Mouse (Mus musculus) heart, embryonic 12.5 days (tissue): Measurements from ENCODE around the gene Gm6793. TPM values are rescaled to one million over a fixed set of nuclear protein-coding genes. Genes with fewer than 3 reads are reported as not detected.

Experiments
- ATAC-seq: fragments of 200-750 bp; cut with Nextera tagmentation; 2 replicates; pipeline ENCODE4 v1.8.0; 2017; ENCODE audit warnings: moderate TSS enrichment, moderate library complexity; ENCODE audit not compliant: insufficient number of reproducible peaks, low FRiP score
- H3K27ac ChIP-seq: fragments of 300-500 bp; sonication (generic); 2 replicates; pipeline ENCODE4 v1.5.1; 2016; ENCODE audit warnings: mild to moderate bottlenecking, moderate library complexity; ENCODE audit not compliant: poor library complexity, severe bottlenecking
- H3K27me3 ChIP-seq: fragments of 300-500 bp; sonication (generic); replicated peaks from 2 replicates; pipeline ENCODE4 v1.6.1; 2016; ENCODE audit warnings: mild to moderate bottlenecking, moderate library complexity
- H3K36me3 ChIP-seq: fragments of 300-500 bp; sonication (generic); 2 replicates; pipeline ENCODE4 v1.6.1; 2016; ENCODE audit warnings: mild to moderate bottlenecking, moderate library complexity
- H3K4me1 ChIP-seq: fragments of 300-500 bp; sonication (generic); replicated peaks from 2 replicates; pipeline ENCODE4 v1.6.1; 2016; ENCODE audit warnings: mild to moderate bottlenecking
- H3K4me2 ChIP-seq: fragments of 300-500 bp; sonication (generic); 2 replicates; pipeline ENCODE4 v1.6.1; 2016; ENCODE audit warnings: mild to moderate bottlenecking, moderate library complexity
- H3K4me3 ChIP-seq: fragments of 300-500 bp; sonication (generic); 2 replicates; pipeline ENCODE4 v1.5.1; 2016; ENCODE audit warnings: mild to moderate bottlenecking
- H3K9ac ChIP-seq: fragments of 300-500 bp; sonication (generic); 2 replicates; pipeline ENCODE4 v1.6.1; 2016; ENCODE audit warnings: mild to moderate bottlenecking, moderate library complexity
- H3K9me3 ChIP-seq: fragments of 300-500 bp; sonication (generic); replicated peaks from 2 replicates; pipeline ENCODE4 v1.6.1; 2016; ENCODE audit warnings: mild to moderate bottlenecking, moderate library complexity
- WGBS: fragments of 180-500 bp; shearing (Covaris S2); methylation state at CpG from one replicate; pipeline ENCODE4 v1.1.7; 2016; 5-methylcytosine and 5-hydroxymethylcytosine counted together
- polyA plus RNA-seq: library from polyadenylated mRNA; unstranded; fragments of >200 nt; fragmentation: Nextera tagmentation; extraction: Ambion mirVana; gene quantifications from 2 replicates; pipeline ENCODE4 v1.2.1, GENCODE M21; 2016

The Gm6793 gene
- 0.11 and 0.68 TPM in 2 replicates for polyA plus RNA-seq

DNA sequence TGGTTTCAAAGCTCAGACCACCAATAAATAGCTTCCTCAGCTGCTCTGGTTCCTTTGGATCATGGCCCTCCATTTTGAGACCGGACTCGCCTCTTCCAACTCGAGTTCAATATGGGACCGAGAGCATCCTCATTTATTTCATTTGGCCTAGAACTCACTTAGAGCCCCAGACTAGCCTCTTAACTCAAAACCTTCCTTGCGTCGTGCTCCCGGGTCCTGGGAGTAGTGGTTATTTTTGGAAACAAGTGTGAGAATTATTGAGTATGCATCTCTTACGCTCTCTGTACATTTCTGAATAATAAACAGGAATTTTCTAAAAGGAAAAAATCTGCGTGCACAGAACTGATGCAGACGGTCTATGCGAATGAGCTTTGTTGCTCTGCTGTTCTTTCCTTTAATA, at the start of gene Gm6793:
Gene Gm6793 (minus strand): TSS at position 101 of the 400 bp plus-strand sequence.
- Histone ChIP-seq H3K27me3 (no peaks in the 10 kb centered on the region), H3K4me3 (no peak within 1 kb of the TSS), H3K27ac (no peak within 1 kb of the TSS), H3K4me1 (peaks cover 17% of the 10 kb centered on the region), H3K9me3 (no peaks in the 10 kb centered on the region), H3K9ac (no peak within 1 kb of the TSS), H3K4me2 (no peak within 1 kb of the TSS), H3K36me3 (peaks cover 33% of the 10 kb centered on the region)
- 85% methylated on average over 11 of the region's 11 CpGs for WGBS
- no peak for ATAC-seq

- no peak for ATAC-seq
- H3K4me2 ChIP-seq: no peak overlapping the region
- no peak overlapping the region for H3K9ac ChIP-seq
- H3K36me3 ChIP-seq: no peaks in the 10 kb centered on the region
- no peaks in the 10 kb centered on the region for H3K4me1 ChIP-seq
- no peak overlapping the region for H3K27ac ChIP-seq
- H3K9me3 ChIP-seq: peaks cover 5% of the 10 kb centered on the region; the same call in 1 of the 2 replicates
- 30% methylated on average over 4 of the region's 4 CpGs for WGBS
- H3K27me3 ChIP-seq: no peaks in the 10 kb centered on the region
- H3K4me3 ChIP-seq: no peak overlapping the region
These were observed 46.5 kb upstream of the Gm6793 start for GRCm38 (mm10) chr8:112061372-112061771.

DNA sequence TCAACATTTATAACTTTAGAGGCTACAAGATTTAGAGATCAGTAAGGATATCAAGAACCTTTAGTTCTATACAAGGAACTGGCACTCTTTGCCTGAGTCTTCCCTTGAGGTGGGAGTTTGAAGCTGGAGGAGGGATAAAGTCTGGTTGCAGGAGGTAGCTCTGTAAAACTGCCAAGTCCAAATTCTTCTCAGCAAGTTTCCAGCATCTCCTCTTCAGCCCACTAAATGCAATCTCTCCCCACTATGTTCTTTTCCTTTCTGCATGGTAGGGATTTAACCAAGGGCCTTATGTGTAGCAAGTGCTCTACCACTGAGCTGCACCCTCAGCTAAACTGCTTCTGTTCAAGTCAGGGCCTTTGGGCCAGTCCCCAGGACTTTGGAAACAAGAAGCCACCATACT, 39.6 kb upstream of the Gm6793 start:
- H3K27ac ChIP-seq: no peak overlapping the region
- no peaks in the 10 kb centered on the region for H3K27me3 ChIP-seq
- H3K9me3 ChIP-seq: peaks cover 3% of the 10 kb centered on the region; the same call in 1 of the 2 replicates
- no peak for ATAC-seq
- no peak overlapping the region for H3K4me3 ChIP-seq
- no peak overlapping the region for H3K9ac ChIP-seq
- no peaks in the 10 kb centered on the region for H3K4me1 ChIP-seq
- H3K36me3 ChIP-seq: no peaks in the 10 kb centered on the region
- H3K4me2 ChIP-seq: no peak overlapping the region

DNA sequence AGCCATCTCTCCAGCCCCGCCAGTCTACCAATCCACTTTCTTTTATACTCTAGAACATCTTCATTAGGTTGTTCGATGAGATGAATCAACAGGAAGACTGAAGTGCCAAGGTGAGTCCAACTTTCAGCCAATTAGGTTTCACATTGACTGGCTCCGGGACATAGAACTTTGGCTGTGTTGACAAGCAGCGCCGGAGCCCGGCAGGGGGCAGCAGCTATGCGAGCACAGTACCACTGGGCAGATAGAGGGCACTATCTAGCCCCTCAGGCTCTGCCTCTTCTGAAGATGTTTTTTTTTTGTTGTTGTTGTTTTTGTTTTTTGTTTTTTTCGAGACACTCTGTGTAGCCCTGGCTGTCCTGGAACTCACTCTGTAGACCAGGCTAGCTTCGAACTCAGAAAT, 36.7 kb upstream of the Gm6793 start:
- H3K4me3 ChIP-seq: no peak overlapping the region
- no peak overlapping the region for H3K27ac ChIP-seq
- WGBS: 60% methylated on average over 9 of the region's 9 CpGs
- no peak overlapping the region for H3K9ac ChIP-seq
- H3K9me3 ChIP-seq: peaks cover 3% of the 10 kb centered on the region; the same call in 1 of the 2 replicates
- no peak for ATAC-seq
- no peaks in the 10 kb centered on the region for H3K27me3 ChIP-seq
- H3K4me2 ChIP-seq: no peak overlapping the region
- no peaks in the 10 kb centered on the region for H3K36me3 ChIP-seq
- H3K4me1 ChIP-seq: no peaks in the 10 kb centered on the region

GRCm38 (mm10) chr8:112049984-112050383, 35.1 kb upstream of the Gm6793 start:
- H3K27me3 ChIP-seq: no peaks in the 10 kb centered on the region
- no peak overlapping the region for H3K4me3 ChIP-seq
- no peaks in the 10 kb centered on the region for H3K4me1 ChIP-seq
- no peak for ATAC-seq
- H3K9me3 ChIP-seq: peaks cover 3% of the 10 kb centered on the region; the same call in 1 of the 2 replicates
- H3K9ac ChIP-seq: no peak overlapping the region
- H3K4me2 ChIP-seq: no peak overlapping the region
- H3K27ac ChIP-seq: no peak overlapping the region
- H3K36me3 ChIP-seq: no peaks in the 10 kb centered on the region
- WGBS: 76% methylated on average over 6 of the region's 6 CpGs

GRCm38 (mm10) chr8:112048293-112048692, 33.5 kb upstream of the Gm6793 start:
- ATAC-seq: no peak
- H3K4me2 ChIP-seq: no peak overlapping the region
- H3K9ac ChIP-seq: no peak overlapping the region
- no peak overlapping the region for H3K4me3 ChIP-seq
- no peaks in the 10 kb centered on the region for H3K4me1 ChIP-seq
- no peak overlapping the region for H3K27ac ChIP-seq
- H3K9me3 ChIP-seq: peaks cover 3% of the 10 kb centered on the region; the same call in 1 of the 2 replicates
- no peaks in the 10 kb centered on the region for H3K27me3 ChIP-seq
- WGBS: 71% methylated on average over 6 of the region's 6 CpGs
- no peaks in the 10 kb centered on the region for H3K36me3 ChIP-seq

GRCm38 (mm10) chr8:112045896-112046295, 31.1 kb upstream of the Gm6793 start:
- H3K4me3 ChIP-seq: no peak overlapping the region
- 6% methylated on average over 7 of the region's 7 CpGs for WGBS
- H3K27ac ChIP-seq: no peak overlapping the region
- no peak overlapping the region for H3K4me2 ChIP-seq
- H3K9ac ChIP-seq: no peak overlapping the region
- no peaks in the 10 kb centered on the region for H3K9me3 ChIP-seq
- no peaks in the 10 kb centered on the region for H3K36me3 ChIP-seq
- no peak for ATAC-seq
- H3K4me1 ChIP-seq: no peaks in the 10 kb centered on the region
- H3K27me3 ChIP-seq: no peaks in the 10 kb centered on the region

GRCm38 (mm10) chr8:112045182-112045581, 30.3 kb upstream of the Gm6793 start:
- no peaks in the 10 kb centered on the region for H3K27me3 ChIP-seq
- no peaks in the 10 kb centered on the region for H3K9me3 ChIP-seq
- no peak overlapping the region for H3K4me3 ChIP-seq
- H3K36me3 ChIP-seq: no peaks in the 10 kb centered on the region
- H3K27ac ChIP-seq: no peak overlapping the region
- ATAC-seq: no peak
- 78% methylated on average over 5 of the region's 5 CpGs for WGBS
- no peak overlapping the region for H3K9ac ChIP-seq
- H3K4me1 ChIP-seq: no peaks in the 10 kb centered on the region
- no peak overlapping the region for H3K4me2 ChIP-seq

DNA sequence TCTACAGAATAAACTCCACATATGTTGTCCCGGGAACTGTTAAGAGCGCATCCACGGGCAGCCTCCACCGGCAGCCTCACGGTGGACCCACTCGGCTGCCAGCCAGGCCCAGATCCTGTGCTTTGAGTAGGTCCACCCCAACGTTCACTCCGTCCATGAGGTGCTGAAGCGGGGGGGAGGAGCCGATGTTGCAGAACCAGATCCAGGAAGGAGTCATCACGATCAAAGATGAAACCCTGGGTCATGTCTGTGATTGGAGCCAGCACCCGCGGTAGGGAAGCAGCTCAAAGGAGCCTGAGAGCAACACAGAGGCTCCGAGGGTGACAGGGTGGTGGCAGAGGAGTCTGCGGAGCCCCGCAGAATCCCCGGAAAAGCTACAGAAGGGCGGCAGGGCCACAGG, 22.7 kb upstream of the Gm6793 start:
- 66% methylated on average over 18 of the region's 18 CpGs for WGBS
- H3K27me3 ChIP-seq: no peaks in the 10 kb centered on the region
- H3K9me3 ChIP-seq: no peaks in the 10 kb centered on the region
- H3K4me1 ChIP-seq: no peaks in the 10 kb centered on the region
- no peaks in the 10 kb centered on the region for H3K36me3 ChIP-seq
- H3K4me3 ChIP-seq: no peak overlapping the region
- no peak for ATAC-seq
- H3K4me2 ChIP-seq: no peak overlapping the region
- H3K27ac ChIP-seq: no peak overlapping the region
- H3K9ac ChIP-seq: no peak overlapping the region

DNA sequence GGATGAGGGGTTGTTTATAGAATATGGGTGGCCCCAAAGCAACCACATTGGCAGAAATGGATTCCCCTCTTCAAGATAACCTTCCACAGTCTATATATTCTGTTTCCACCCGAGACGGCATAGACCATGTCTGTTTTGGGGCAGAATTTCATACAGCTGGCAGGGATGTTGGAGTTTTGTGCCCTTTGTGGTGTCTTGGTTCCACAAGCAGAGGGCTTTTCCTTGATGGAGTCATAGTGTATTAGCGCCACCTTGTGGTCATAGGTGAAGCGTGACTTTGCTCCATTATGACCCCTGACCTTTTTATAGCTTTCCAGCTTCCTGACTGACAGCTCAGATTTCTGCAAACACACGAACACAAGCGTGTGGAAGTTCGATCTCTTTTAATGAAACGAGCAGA, 19.8 kb upstream of the Gm6793 start:
- Histone ChIP-seq H3K4me2 (no peak overlapping the region), H3K27ac (no peak overlapping the region), H3K4me3 (no peak overlapping the region), H3K36me3 (no peaks in the 10 kb centered on the region), H3K9me3 (no peaks in the 10 kb centered on the region), H3K9ac (no peak overlapping the region), H3K4me1 (no peaks in the 10 kb centered on the region), H3K27me3 (no peaks in the 10 kb centered on the region)
- no peak for ATAC-seq
- 11% methylated on average over 8 of the region's 8 CpGs for WGBS

DNA sequence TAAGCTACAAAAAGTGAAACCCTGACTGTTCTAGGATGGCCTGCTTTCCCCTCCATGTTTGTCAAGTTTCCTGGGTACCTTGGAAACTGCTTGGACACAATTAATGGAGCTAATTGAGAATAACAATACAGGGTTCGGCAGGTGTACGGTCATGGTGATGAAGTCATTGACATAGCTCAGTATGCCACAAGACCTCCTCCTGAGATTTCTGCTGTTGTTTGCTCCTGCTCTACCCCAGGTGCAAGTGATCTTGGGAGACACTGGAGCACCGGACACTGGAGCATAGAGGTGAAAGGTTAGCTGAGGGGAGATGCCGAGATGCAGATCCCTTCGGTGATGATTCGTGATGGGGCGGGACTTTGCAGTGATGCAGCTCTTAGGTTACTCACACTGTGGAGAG, 18.2 kb upstream of the Gm6793 start:
- WGBS: 56% methylated on average over 7 of the region's 7 CpGs
- Histone ChIP-seq H3K4me2 (no peak overlapping the region), H3K27ac (no peak overlapping the region), H3K27me3 (no peaks in the 10 kb centered on the region), H3K9ac (no peak overlapping the region), H3K9me3 (no peaks in the 10 kb centered on the region), H3K4me3 (no peak overlapping the region), H3K4me1 (no peaks in the 10 kb centered on the region), H3K36me3 (no peaks in the 10 kb centered on the region)
- ATAC-seq: no peak

DNA sequence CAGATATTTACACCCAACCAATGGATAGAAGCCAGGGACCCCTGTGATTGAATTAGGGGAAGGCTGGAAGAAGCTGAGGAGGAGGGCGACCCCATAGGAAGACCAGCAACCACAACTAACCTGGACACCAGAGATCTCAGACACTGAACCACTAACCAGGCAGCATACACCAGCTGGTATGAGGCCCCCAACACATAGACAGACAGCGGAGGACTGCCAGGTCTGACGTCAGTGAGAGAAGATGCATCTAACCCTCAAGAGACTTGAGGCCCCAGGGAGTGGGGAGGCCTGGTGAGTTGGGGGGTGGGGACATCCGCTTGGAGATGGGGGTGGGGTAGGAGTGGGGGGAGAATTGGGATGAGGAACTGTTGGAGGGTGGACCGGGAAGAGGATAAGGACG, 15.8 kb upstream of the Gm6793 start:
- Histone ChIP-seq H3K9ac (no peak overlapping the region), H3K4me2 (no peak overlapping the region), H3K27ac (no peak overlapping the region), H3K36me3 (no peaks in the 10 kb centered on the region), H3K9me3 (no peaks in the 10 kb centered on the region), H3K27me3 (no peaks in the 10 kb centered on the region), H3K4me1 (no peaks in the 10 kb centered on the region), H3K4me3 (no peak overlapping the region)
- no peak for ATAC-seq
- 47% methylated on average over 6 of the region's 6 CpGs for WGBS
